Mouse (Mus musculus) frontal cortex, postnatal 25 days (tissue): ENCODE data around the gene Etl4.

Experiments used
- DNase-seq, 2 experiments: peaks; one replicate each; pipeline ENCODE4 v3.0.0; 2022; ENCODE audit warnings: low spot score in 2 of 2

The Etl4 gene

GRCm38 (mm10) chr2:20559723-20560122 is 650.1 kb downstream of the Etl4 start:
- no peak for DNase-seq

GRCm38 (mm10) chr2:20560581-20560980 is 651.0 kb downstream of the Etl4 start:
- no peak for DNase-seq

GRCm38 (mm10) chr2:20563036-20563435 is 653.5 kb downstream of the Etl4 start:
- no peak for DNase-seq

GRCm38 (mm10) chr2:20568456-20568855 is 658.9 kb downstream of the Etl4 start:
- no peak for DNase-seq

GRCm38 (mm10) chr2:20571940-20572339 is 662.4 kb downstream of the Etl4 start:
- DNase-seq = no peak

- DNase-seq = no peak
These were observed 670.8 kb downstream of the Etl4 start for GRCm38 (mm10) chr2:20580331-20580730.

- DNase-seq = no peak
These were observed 673.5 kb downstream of the Etl4 start for GRCm38 (mm10) chr2:20583032-20583431.

- no peak for DNase-seq
These were observed 674.1 kb downstream of the Etl4 start for GRCm38 (mm10) chr2:20583562-20584153.

- no peak for DNase-seq
These were observed 678.3 kb downstream of the Etl4 start for GRCm38 (mm10) chr2:20587913-20588312.

- DNase-seq = no peak
These were observed 679.1 kb downstream of the Etl4 start for GRCm38 (mm10) chr2:20588631-20589030.

- no peak for DNase-seq
These were observed 684.5 kb downstream of the Etl4 start for GRCm38 (mm10) chr2:20594129-20594528.

GRCm38 (mm10) chr2:20595000-20595399 is 685.4 kb downstream of the Etl4 start:
- DNase-seq = no peak

- DNase-seq = no peak
These were observed 687.0 kb downstream of the Etl4 start for GRCm38 (mm10) chr2:20596558-20596957.

- DNase-seq = no peak
These were observed 687.6 kb downstream of the Etl4 start for GRCm38 (mm10) chr2:20597193-20597592.

GRCm38 (mm10) chr2:20602656-20603055 is 693.1 kb downstream of the Etl4 start:
- no peak for DNase-seq

GRCm38 (mm10) chr2:20603536-20603935 is 694.0 kb downstream of the Etl4 start:
- no peak for DNase-seq

GRCm38 (mm10) chr2:20603991-20604390 is 694.4 kb downstream of the Etl4 start:
- DNase-seq = no peak

GRCm38 (mm10) chr2:20609203-20609602 is 699.6 kb downstream of the Etl4 start:
- no peak for DNase-seq

- DNase-seq = peak; percentile 12 to 33
These were observed 706.4 kb downstream of the Etl4 start for GRCm38 (mm10) chr2:20615948-20616347.

- DNase-seq = no peak
These were observed 708.8 kb downstream of the Etl4 start for GRCm38 (mm10) chr2:20618396-20618795.

- DNase-seq = no peak
These were observed 710.3 kb downstream of the Etl4 start for GRCm38 (mm10) chr2:20619881-20620280.

- no peak for DNase-seq
These were observed 719.7 kb downstream of the Etl4 start for GRCm38 (mm10) chr2:20629156-20629712.

GRCm38 (mm10) chr2:20638604-20639003 is 729.0 kb downstream of the Etl4 start:
- no peak for DNase-seq

GRCm38 (mm10) chr2:20639721-20640120 is 730.1 kb downstream of the Etl4 start:
- DNase-seq = no peak
